Mouse (Mus musculus): ENCODE data around the gene Vars. TPM values are rescaled to one million over a fixed set of nuclear protein-coding genes. Genes with fewer than 3 reads are reported as not detected.
"Not testable (repeated sequence)": the region's sequence is repeated elsewhere in the genome, so short reads cannot be mapped to it uniquely, and the experiment has no call there.

Gene Vars
- total RNA-seq, 2 experiments from 2014 or later = 55.1 to 56.7 TPM

DNA sequence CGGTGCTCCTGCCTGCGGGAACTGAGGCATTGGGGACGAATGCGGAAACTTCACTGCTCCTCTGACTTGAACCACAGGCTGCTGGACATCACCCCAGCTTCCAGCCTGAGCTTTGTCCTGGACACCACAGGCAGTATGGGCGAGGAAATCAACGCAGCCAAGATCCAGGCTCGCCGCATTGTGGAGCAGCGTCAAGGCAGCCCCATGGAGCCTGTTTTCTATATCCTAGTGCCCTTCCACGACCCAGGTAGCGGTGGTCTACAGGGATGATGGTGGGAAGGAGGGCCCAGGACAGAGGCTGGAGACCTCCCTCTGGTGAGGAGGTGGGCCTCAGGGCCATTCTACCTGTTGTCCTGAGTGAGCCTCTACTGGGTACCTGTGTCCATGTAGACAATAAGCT lies 19.1 kb downstream of the Vars start:
- DNase-seq (ENCODE audit: extremely low spot score in 1 of 2, low spot score in 2 of 2) = no peak
- intact Hi-C loops (cut with DNase I) = loop anchor here (5.0 kb wide), 4 partner anchors 37 to 97 kb away; partner anchors contain the start of genes Ddah2, Ly6g5b and Ly6g5c

GRCm38 (mm10) chr17:35020551-35020950 lies 19.8 kb downstream of the Vars start:
- intact Hi-C loops (cut with DNase I) = loop anchor here (5.0 kb wide), 2 partner anchors 37 to 87 kb away; partner anchors contain the start of genes Ddah2 and Ly6g5c
- DNase-seq (ENCODE audit: extremely low spot score in 1 of 2, low spot score in 2 of 2) = no peak

- peak; percentile 65 to 86 for DNase-seq (ENCODE audit: extremely low spot score in 1 of 2, low spot score in 2 of 2)
- intact Hi-C loops (cut with DNase I) = loop anchor here (5.0 kb wide), 2 partner anchors 36 to 86 kb away; partner anchors contain the start of genes Ddah2 and Ly6g5c
These were observed 20.5 kb downstream of the Vars start for GRCm38 (mm10) chr17:35021163-35021808.

DNA sequence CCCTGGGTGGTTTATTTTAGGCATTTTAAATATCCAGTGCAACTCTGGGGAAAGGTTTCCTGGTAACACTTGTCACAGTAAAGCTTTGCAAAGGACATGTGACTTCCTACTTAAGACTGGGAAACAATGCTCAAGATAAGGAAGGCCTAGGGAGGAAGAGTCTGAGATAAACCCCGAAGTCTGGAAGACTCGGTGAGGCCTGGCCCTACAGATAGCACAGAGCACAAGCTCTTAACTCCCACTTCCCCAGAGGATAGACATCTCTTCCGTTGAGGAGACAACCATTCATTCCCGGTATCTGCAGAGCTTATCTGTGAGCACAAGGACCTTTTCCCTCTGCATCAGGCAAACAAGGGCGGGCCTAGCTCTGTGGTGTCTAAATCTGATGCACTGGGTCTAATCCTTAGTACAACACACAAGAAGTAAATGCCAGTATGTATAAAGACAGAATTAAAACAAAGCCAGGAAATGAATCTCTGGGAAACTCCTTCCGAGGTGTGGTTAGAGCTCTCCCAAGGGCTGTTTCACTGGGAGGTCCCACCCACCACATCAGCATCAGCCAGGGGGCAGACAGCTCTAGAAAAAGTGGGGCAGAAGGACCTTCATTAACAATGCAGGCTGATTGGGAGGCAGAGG lies 21.2 kb downstream of the Vars start:
- no peak for DNase-seq (ENCODE audit: extremely low spot score in 1 of 2, low spot score in 2 of 2)
- intact Hi-C loops (cut with DNase I) = loop anchor here (5.0 kb wide), 2 partner anchors 35 to 85 kb away; partner anchors contain the start of genes Ddah2 and Ly6g5c

GRCm38 (mm10) chr17:35022541-35023060 lies 21.8 kb downstream of the Vars start:
- DNase-seq (ENCODE audit: extremely low spot score in 1 of 2, low spot score in 2 of 2) = no peak
- intact Hi-C loops (cut with DNase I) = loop anchor here (5.0 kb wide), 2 partner anchors 35 to 85 kb away; partner anchors contain the start of genes Ddah2 and Ly6g5c

DNA sequence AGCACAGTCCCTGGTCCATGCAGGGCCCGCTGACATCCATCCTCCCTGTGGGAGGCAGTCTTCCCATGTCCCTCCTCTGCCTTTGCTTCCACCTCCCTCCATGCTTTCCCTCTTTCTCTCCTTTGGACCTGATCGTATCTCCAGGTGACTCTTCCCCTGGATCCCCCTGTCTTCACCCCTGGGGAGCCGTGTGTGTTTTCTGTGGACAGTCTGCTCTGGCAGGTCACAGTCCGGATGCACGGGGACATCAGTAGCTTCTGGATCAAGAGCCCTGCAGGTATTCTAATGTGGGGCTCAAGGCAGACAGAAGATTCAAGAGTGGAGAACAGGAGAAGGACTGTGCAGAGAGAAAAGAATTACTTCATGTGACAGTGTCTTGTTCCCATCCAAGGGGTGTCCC lies 22.4 kb downstream of the Vars start:
- intact Hi-C loops (cut with DNase I) = loop anchor here (5.0 kb wide), 2 partner anchors 34 to 84 kb away; partner anchors contain the start of genes Ddah2 and Ly6g5c
- DNase-seq (ENCODE audit: extremely low spot score in 1 of 2, low spot score in 2 of 2) = no peak

DNA sequence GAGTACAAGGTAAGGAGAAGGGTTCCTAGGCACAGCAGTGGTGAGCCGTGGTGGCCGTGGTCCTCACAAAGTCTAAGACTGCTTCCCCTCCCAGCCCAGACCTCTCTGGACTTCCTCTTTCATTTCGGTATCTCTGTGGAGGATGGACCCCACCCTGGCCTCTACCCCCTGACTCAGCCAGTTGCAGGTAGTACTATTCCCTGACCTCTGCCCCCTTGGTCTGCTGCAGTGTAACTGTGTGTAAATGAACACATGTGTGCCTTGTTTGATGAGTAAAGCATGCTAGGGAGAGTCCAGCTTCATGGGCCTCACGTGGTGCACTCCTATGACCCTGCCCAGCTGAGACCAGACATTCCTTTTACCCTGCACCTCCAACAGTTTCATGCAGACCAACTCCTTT lies 23.0 kb downstream of the Vars start:
- DNase-seq (ENCODE audit: extremely low spot score in 1 of 2, low spot score in 2 of 2) = peak in 1 of 2 experiments; percentile 30
- intact Hi-C loops (cut with DNase I) = loop anchor here (5.0 kb wide), 2 partner anchors 34 to 84 kb away; partner anchors contain the start of genes Ddah2 and Ly6g5c

DNA sequence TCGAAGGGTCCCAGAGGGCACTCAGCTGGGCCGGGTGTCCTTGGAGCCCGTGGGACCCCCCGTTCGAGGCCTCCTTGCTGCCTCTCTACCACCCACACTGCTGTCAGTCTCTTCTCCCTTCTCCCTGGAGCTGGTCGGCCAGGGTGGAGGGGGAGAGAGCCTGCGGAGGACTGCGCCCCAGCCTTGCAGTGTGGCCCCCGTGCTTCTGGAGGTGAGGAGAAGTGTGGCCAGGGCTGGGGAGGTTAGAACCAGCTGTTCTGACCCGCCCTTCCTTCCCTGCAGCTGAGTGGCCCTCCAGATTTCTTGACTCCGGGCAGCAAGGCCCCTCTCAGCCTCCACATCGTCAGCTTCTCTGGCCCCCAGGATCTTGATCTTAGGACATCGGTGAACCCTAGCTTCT lies 23.5 kb downstream of the Vars start:
- intact Hi-C loops (cut with DNase I) = loop anchor here (5.0 kb wide), 2 partner anchors 33 to 83 kb away; partner anchors contain the start of genes Ddah2 and Ly6g5c
- peak in 1 of 2 experiments; percentile 25 for DNase-seq (ENCODE audit: extremely low spot score in 1 of 2, low spot score in 2 of 2)

DNA sequence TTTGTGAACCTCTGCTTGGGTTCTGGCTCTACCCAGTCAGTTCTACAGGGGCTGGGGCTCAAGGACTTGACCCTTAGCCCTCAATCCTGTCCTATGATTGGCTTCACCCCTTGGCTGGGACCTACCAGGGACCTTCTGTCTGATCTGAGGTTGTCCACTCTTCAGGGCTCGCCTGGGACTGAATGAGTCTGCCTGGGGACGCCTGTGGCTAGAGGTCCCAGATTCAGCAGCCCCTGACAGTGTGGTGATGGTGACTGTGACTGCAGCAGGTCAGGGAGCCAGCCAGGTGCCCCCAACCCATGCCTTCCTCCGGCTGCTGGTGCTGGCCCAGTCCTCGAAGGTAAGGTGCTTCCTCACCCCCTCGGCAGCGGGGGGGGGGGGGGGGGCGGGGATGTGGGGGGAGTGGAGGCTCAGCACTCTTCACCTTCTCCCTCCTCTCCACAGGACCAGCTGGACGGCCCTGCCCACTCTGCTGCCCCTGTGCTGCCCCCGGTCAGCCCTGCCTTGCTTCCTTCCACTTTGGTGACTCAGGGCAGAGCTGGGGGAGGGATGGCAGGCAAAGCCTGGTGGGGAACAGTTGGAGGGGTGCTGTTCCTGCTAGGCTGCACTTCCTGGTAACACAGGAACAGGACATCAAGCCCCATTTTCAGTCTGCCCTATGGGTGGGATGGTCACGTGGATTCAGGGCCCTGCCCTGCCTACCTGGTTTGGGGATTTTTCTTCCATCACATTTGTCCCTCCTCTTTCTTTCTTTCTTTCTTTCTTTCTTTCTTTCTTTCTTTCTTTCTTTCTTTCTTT lies 24.1 kb downstream of the Vars start:
- peak in 1 of 2 experiments; percentile 54 for DNase-seq (ENCODE audit: extremely low spot score in 1 of 2, low spot score in 2 of 2)

GRCm38 (mm10) chr17:35026206-35026605 lies 25.4 kb downstream of the Vars start:
- no peak for DNase-seq (ENCODE audit: extremely low spot score in 1 of 2, low spot score in 2 of 2)
- intact Hi-C loops (cut with DNase I) = no loop called here

More for the DNA sequence above, 24.1 kb downstream of the Vars start:
- intact Hi-C loops (cut with DNase I) = loop anchor here (5.0 kb wide), 2 partner anchors 32 to 82 kb away; partner anchors contain the start of genes Ddah2 and Ly6g5c

DNA sequence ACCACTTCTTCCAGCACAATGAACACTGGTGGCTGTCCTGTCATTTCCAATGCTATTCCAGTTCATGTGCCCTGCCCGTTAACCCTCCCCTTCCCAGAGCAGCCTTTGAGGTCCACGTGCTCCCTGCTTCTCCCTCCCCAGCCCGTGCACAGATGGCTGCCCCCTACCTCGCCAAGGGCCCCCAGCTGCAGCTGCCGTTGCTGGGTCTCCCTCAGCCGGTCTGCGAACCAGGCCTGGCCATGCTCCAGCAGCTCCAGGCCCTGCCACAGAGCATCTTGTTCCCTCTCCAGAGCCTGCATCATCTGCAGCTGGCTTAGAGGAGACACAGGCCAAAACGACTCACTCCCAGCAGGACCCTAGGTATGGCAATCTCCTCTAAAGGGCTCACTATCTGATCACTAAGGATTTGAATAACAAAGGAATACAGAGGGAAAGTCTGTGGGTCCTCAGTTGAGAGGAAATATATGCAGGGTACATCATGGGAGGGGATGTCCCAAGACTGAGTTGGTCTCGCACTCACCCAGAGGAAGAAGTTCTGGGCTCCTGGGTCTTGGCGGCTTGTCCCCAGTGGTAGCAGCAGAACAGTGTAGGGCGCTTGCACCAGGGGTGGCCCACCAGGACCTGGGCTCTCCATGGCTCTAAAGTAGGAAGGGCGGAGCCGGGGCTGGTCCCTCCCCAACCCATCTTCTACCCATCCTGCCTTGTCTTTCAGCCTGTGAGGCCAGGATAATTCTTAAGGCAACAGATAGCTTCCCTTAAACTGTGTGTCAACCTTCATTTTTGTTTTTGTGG lies 26.7 kb downstream of the Vars start, which contains the start of gene Sapcd1:
Sapcd1 (minus strand) TSS at position 740 of the 792 bp plus-strand sequence.
- intact Hi-C loops (cut with DNase I) = no loop called here
- DNase-seq (ENCODE audit: extremely low spot score in 1 of 2, low spot score in 2 of 2) = peak in 1 of 2 experiments; percentile 80

DNA sequence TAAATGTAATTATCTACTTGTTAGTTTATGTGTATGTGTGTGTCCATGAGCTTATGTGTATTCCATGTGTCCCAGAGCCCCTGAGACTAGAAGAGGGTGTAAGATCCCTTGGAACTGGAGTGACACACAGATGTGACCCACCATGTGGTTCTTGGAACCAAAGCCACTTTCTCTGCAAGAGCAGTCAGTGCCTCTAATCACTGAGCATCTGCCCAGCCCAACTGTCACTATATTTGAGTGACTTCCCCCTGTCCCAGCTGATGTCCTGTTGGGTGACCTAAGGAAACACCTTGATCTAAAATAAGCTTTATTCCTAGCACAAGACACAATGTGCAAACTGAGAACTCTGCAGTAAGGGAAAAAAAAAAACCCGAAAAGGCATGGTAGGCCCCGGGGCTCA lies 27.5 kb downstream of the Vars start:
- no peak for DNase-seq (ENCODE audit: extremely low spot score in 1 of 2, low spot score in 2 of 2)
- intact Hi-C loops (cut with DNase I) = no loop called here

GRCm38 (mm10) chr17:35029691-35030532 lies 29.1 kb downstream of the Vars start:
- DNase-seq (ENCODE audit: extremely low spot score in 1 of 2, low spot score in 2 of 2) = no peak
- intact Hi-C loops (cut with DNase I) = no loop called here

DNA sequence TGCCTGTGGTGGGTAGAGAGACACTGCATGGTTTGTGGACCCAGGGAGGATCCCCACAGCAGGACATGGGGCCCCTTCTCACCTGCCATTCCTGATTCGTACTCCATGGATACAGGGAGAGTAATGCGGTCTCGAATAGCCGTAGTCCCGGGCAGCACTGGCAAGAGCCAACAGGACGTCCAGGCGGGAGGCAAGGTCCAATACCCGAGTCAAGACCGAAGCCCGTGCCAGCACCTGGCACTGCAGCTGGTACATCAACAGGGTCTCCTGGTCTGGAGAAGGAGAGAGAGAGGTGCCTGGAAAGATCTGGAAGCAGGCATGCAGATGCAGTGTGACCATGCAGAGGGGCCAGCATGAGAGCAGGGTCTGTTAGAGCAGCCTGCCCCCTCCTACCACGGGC lies 30.5 kb downstream of the Vars start:
- intact Hi-C loops (cut with DNase I) = no loop called here
- no peak for DNase-seq (ENCODE audit: extremely low spot score in 1 of 2, low spot score in 2 of 2)

DNA sequence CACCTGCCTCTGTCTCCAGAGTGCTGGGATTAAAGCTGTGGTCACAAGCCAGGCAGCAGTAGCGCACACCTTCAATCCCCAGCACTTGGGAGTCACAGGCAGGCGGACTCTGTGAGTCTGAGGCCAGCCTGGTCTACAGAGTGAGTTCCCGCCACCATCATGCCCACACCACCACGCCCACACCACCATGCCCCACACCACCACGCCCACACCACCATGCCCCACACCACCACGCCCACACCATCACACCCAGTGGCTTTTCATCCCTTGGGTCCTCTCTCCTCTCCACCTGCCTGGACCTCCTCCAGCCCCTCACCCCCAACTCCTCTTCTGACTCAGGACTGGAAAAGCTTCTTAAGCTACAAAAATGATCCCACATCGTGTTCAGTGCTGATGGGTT lies 31.1 kb downstream of the Vars start:
- intact Hi-C loops (cut with DNase I) = no loop called here
- no peak for DNase-seq (ENCODE audit: extremely low spot score in 1 of 2, low spot score in 2 of 2)

DNA sequence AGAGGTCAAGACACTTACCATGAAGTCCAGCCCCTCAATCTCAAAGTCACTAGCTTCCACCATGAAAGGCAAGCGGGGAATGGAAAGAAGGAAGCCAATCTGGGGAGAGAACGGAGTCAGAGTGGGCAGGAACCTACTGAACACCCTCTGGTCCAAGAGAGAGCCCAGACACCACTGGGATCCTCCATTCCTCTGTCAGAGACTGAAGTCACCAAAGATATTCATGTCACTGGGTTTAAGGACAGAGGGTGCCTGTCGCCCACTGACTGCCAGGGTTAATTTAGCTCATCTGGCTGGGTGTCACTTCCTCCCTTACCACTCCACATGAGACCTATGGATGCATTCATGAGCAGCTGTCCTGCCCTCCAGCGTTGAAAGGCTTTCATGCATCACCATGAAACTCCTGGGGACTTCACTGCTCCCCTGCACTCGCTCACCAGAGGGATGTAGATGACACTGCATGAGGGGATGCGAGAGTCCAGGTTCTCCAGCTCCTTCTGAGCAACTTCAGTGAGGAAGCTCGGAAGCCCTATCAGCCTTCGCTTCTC lies 31.6 kb downstream of the Vars start:
- DNase-seq (ENCODE audit: extremely low spot score in 1 of 2, low spot score in 2 of 2) = no peak

DNA sequence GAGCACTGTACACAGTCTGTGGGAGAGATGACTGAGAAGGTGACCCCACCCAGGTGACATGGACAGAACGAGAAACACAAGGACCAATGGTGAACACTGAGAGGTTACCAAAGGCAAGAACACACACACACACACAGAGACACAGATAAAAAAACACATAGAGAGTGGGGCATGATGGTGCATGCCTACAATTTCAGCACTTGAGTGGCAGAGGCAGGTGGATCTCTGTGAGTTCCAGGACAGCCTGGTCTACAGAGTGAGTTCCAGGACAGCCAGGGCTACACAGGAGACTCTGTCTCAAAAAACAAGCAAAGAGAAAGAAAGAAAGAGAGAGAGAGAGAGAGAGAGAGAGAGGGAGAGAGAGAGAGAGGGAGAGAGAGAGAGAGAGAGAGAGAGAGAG lies 32.9 kb downstream of the Vars start:
- intact Hi-C loops (cut with DNase I); DNase-seq (ENCODE audit: extremely low spot score in 1 of 2, low spot score in 2 of 2): not testable (repeated sequence)

More for the DNA sequence above, 31.6 kb downstream of the Vars start:
- intact Hi-C loops (cut with DNase I) = no loop called here
